Mouse (Mus musculus) left cerebral cortex, adult 9 months (tissue): Measurements from ENCODE around the gene A730071L15Rik.

ENCODE experiments used
- DNase-seq, 2 experiments: peaks; one replicate each; pipeline ENCODE4 v3.0.0; 2022; ENCODE audit warnings: low spot score in 2 of 2

Gene A730071L15Rik

GRCm38 (mm10) chr11:6183246-6183645, 16.6 kb upstream of the A730071L15Rik start:
- DNase-seq: no peak

DNA sequence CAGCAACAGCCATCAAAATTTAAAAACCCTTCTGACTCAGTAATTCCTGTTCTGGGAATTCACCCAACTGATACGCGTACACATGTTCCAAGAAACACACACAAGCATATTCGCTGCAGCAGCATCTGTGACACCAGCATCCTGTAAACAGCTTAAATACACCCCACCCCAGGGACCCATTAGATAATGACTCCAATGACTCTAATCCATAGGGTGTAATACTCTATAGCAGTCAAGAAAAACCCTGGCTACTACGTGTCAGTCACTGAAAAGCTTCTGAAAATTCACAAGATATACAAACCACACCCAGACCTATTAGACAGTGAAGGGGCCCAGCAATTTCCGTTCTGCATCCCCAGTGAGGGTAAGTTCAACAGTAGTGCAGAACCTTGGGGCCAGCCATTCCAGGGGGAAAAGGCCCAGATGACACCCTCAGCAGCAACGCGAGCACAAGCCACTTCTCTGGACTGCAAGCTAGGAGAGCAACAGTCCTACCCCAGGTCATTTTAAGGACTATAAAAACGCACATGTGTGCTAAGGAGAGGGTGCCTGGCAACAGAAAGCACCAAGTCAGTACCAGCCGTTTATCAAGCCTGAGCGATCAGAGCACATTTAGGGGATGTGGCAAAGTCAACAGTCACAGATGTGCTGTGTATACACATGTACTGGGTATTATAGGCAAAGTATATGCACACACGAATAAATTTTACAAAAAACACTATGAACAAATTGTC, 15.5 kb upstream of the A730071L15Rik start:
- DNase-seq: no peak

DNA sequence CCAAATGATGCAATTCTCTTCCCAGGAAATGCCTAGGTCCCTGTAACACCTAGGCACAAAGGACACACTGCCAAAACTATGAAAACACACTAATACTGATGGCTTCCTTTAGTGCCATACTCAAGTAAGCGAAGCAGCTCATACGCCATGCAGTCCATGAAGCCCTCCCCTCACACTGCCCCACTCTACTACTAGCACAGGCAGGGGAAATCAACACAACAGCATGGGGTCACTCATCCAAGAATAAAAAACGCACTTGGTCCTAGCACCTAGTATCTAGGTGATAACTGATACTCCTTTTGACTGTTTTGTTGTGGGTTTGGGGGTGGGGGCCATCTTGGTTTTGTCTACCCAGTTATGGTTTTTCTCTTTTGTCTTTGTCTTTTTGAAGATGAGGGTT, 12.4 kb upstream of the A730071L15Rik start:
- no peak for DNase-seq

DNA sequence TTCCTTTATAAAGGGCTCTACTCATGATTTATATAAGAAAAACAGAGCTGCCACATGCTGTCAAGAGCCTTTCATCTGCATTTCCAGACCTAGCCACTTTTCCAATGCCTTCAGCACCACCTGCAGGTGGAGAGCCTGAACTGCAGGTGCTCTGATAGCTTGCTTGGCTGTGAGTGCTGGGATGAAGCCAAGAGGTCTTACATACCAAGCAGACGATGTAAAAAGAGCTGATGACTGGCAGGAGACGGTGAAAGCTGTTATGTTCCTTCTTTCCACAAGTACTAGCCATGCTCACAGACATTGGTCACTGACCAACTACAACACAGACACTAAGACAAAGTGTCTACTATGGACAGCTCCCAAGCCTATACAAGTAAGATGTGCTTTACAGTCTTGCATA, 12.0 kb upstream of the A730071L15Rik start:
- DNase-seq: peak; percentile 80 to 96

DNA sequence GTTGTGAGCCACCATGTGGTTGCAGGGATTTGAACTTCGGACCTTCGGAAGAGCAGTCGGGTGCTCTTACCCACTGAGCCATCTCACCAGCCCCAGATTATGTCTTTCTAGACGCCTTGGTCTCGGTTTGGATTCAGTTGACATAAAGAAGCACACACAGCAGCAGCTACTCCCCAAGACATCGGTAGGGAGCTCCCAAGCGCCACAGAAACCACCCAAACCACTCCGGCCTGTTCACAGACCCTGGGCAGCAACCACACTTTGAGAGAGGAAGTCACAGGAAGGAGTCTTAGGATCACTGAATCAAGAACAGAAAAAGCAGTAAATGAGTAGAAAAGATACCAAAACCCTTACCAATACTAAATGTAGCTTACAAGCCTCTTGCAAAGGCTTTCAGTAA, 3.0 kb upstream of the A730071L15Rik start:
- no peak for DNase-seq

DNA sequence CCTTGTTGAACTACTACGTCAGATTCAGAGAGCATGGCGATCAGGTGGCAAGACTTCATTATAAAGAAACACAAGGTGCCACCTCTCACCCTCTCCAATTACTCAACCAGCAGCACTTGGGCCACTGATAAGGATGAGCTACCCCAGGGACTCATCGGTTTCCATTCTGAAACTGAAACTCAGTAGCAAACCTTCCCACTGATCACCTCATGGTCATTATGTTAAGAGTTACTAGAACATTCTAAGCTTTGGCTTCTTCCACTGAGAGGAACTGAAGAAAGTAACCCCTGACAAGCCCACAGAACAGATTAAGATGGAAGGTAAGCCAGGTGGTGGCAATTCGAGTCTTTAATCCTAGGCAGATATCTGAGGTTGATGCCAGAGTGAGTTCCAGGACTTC, 1.4 kb upstream of the A730071L15Rik start:
- DNase-seq: no peak

GRCm38 (mm10) chr11:6200087-6200569, 299 bp downstream of the A730071L15Rik start, which contains the start of gene Nudcd3:
TSS of gene Nudcd3 (minus strand) at chr11:6200415.
- peak; percentile 83 to 94 for DNase-seq

DNA sequence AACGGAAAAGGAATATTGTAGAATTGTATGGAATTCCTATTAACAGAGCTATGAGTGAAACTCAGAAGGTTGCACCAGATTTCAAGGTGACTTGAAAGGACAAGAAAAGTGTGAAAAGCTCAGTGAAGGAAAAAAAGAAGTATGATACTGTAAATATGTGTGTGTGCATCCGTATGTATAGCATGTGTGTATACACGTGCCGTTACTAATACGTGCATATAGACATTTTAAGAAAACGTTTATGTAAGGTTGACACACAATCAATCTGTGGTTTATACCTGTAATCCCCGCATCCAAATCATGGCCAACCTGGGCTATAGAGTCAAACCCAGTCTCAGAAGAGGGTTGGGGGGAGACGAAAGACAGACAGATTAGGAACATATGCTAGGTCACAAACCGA, 741 bp downstream of the A730071L15Rik start:
- DNase-seq: no peak

DNA sequence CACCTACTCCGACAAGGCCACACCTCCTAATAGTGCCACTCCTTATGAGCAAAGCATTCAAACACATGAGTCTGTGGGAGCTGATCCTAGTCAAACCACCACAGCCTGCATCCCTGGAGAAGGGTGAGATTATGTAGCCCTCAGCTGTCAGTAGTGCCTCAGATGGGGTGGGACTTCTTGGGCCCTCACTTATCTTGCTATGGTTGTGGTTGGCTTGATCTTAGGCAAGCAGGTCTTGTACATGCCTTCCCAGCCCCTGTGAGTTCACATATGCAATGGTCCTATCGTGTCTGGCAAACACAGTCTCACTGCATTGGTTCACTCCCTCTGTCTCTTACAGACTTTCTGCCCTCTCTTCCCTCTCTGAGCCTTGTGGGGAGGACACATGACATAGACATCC, 7.3 kb downstream of the A730071L15Rik start:
- no peak for DNase-seq

DNA sequence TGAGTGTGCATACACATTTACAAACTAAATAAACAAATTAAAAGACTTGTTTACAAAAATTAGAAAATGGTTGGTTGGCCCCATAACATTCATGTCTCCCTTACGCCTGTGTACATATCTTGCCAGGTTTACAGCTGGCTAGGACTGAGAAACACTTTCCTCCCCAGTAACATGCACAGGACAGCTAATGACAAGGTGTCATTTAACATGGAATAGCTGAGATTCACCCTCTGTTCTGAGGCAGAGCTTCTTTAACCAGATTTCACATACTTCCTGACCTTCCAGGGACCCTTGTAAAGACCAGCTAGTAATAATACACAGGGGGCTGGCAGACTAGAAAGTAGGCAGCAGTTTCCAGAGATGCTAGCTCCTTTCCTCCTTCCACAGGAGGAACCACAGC, 8.3 kb downstream of the A730071L15Rik start:
- no peak for DNase-seq

DNA sequence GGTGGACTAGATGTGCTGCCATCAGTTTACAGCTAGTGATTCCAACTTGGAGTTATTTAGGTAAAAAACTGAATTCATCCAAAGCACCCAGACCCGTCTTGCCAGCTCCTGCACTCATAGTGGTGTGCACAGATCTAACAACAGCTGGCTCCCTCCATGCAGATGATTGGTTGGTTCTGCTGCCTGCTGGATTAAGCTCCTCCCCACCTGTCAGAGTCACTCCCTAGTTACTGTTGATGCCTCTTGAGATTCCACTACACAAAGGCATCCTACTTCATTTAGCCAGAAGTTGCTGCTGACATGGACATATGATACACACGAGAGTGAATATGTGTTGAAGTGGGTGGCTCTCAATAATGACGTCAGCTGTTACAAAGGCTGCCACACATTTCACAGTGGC, 17.0 kb downstream of the A730071L15Rik start:
- DNase-seq: no peak

GRCm38 (mm10) chr11:6218189-6218896, 18.5 kb downstream of the A730071L15Rik start:
- DNase-seq: no peak

DNA sequence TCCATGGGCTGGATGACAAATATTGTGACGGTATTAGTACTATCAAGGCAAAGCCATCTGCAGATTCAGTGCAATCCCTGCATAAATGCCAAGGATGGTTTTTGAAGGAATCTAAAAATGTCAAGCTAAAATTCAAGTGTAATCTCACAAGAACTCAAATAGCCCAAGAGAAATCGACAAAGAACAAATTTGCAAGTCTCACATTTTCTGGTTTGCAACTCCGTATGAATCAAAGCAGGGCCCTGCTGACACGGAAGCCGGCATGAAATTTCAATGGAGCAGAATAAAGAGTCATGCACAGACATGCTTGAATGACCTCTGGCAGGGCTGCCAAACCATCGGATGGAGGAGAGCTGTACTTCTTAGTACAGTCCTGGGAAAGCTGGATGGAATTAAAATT, 20.1 kb downstream of the A730071L15Rik start:
- no peak for DNase-seq

DNA sequence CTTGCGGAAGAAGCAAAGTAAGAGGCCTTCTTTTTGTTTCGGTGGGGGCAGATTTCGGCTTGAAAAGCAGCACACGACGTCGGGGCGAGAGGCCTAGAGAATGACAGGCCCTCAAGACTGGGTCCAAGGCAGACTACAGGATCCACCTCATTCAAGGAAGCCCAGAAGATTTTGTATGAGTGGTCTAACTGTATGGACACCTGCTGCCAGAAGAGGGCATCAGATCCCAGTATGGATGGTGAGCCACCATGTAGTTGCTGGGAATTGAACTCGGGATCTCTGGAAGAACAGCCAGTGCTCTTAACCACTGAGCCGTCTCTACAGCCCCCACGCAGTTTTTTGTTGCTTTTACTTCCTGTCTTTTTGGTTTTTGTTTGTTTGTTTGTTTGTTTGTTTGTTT, 22.4 kb downstream of the A730071L15Rik start:
- no peak for DNase-seq

DNA sequence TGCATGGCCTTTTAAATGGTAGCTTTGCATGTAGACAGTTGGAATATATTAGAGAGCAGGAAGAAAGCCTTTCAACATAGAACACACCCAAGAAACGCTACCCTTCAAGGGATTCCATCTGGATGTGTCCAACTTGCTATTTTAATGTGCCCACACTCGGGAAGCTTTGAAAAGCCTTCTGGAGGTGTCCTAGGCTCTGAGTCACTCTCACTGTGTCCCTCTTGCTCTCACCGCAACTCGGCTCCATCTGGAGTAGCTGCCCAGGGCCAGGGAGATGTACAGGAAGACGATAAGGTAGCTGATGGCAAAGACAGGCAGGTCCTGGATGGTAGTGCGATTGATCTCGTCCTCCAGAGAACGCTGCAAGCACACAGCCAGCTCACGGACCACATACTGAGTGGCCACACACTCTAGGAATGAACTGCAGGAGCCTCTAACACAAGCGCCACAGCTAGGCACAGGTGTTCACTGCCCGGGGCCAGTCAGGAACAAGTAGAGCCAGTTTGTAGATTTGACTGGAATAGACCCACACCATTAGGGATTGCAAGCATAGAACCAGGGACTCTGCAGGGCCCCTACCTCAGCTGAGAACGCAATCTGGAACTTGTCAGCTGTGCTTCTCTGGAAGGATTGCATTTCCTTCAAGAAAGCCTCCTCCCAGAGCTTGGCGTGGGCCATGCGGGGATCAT, 24.9 kb downstream of the A730071L15Rik start:
- peak; percentile 47 to 72 for DNase-seq

DNA sequence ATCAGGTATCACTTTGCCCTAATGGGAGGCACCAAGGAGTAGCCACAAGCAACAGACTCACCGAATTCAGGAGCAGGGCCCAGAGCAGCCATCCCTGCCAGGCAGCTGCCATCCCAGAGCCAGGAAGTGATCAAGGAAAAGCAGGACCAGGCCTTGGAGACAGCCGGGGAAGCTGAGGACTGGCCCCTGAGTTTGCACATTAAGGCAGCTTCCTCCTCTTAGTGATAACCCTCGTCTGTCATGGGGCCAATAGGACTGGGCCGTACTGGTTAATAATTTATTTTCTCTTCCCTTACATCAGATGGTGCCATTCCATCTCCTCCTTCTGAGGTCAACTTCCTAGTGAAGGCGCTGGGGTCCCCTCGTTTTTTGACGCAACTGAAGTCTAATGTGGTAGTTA, 30.2 kb downstream of the A730071L15Rik start, which contains the start of gene Npc1l1:
Gene Npc1l1, minus strand, starts transcription at position 132 of the 400 bp plus-strand sequence.
- DNase-seq: no peak

GRCm38 (mm10) chr11:6233025-6233424, 33.2 kb downstream of the A730071L15Rik start:
- DNase-seq: no peak

- DNase-seq: no peak
Measured at GRCm38 (mm10) chr11:6244707-6245106, 44.9 kb downstream of the A730071L15Rik start.
